Mouse (Mus musculus): ENCODE results near the gene Tomm6.
"Not testable (repeated sequence)": the region's sequence is repeated elsewhere in the genome, so short reads cannot be mapped to it uniquely, and the experiment has no call there.

Gene Tomm6

GRCm38 (mm10) chr17:47654346-47654745 lies 33.8 kb downstream of the Tomm6 start:
- in situ Hi-C loops (cut with MboI; ENCODE audit: low sequenced_read_pairs) = not testable (repeated sequence)

- in situ Hi-C loops (cut with MboI; ENCODE audit: low sequenced_read_pairs) = no loop called here
These were observed 36.2 kb downstream of the Tomm6 start for GRCm38 (mm10) chr17:47651953-47652352.

GRCm38 (mm10) chr17:47648966-47649365 lies 39.2 kb downstream of the Tomm6 start:
- in situ Hi-C loops (cut with MboI; ENCODE audit: low sequenced_read_pairs) = no loop called here

- in situ Hi-C loops (cut with MboI; ENCODE audit: low sequenced_read_pairs) = no loop called here
These were observed 41.5 kb downstream of the Tomm6 start for GRCm38 (mm10) chr17:47646683-47647082.

GRCm38 (mm10) chr17:47642992-47643391 lies 45.2 kb downstream of the Tomm6 start:
- in situ Hi-C loops (cut with MboI; ENCODE audit: low sequenced_read_pairs) = no loop called here

Data from CH12F3 (cell line).